Mouse (Mus musculus) MEL (cell line): ENCODE data around the gene Smarca4. TPM values are rescaled to one million over a fixed set of nuclear protein-coding genes. Genes with fewer than 3 reads are reported as not detected.

Experiments
- DNase-seq: peaks from one replicate; pipeline ENCODE4 v3.0.0; 2011; ENCODE audit warnings: low read depth, low spot score
- H3K27ac ChIP-seq: 2 replicates; pipeline ENCODE4 v1.5.1; 2012; ENCODE audit warnings: low read depth, mild to moderate bottlenecking, control low read depth, low read length, moderate library complexity; ENCODE audit not compliant: control insufficient read depth
- H3K27me3 ChIP-seq, 2 experiments: fragments of 150-350 bp in 1 of 2; sonication (generic) in 1 of 2; 2 replicates each; pipeline ENCODE4 v1.6.1; 2012; ENCODE audit warnings: low read length in 2 of 2, mild to moderate bottlenecking in 2 of 2, improper control_type of control experiment in 1 of 2, moderate library complexity in 1 of 2; ENCODE audit not compliant: insufficient read depth in 2 of 2, control insufficient read depth in 1 of 2
- H3K36me3 ChIP-seq, 2 experiments: 2 replicates each; pipeline ENCODE4 v1.6.1; 2012 to 2014; ENCODE audit warnings: low read length in 2 of 2, improper control_type of control experiment in 1 of 2, inconsistent platforms in 1 of 2, mild to moderate bottlenecking in 1 of 2; ENCODE audit not compliant: insufficient read depth in 2 of 2, control insufficient read depth in 1 of 2
- H3K4me1 ChIP-seq, 2 experiments: fragments of 150-350 bp in 1 of 2; sonication (generic) in 1 of 2; 2 replicates each; pipeline ENCODE4 v1.6.1; 2012; ENCODE audit warnings: low read length in 2 of 2, improper control_type of control experiment in 1 of 2, mild to moderate bottlenecking in 1 of 2; ENCODE audit not compliant: insufficient read depth in 2 of 2, control insufficient read depth in 1 of 2
- H3K4me3 ChIP-seq, 2 experiments: fragments of 150-350 bp in 1 of 2; sonication (generic) in 1 of 2; 2 replicates each; pipeline ENCODE4 v1.5.1; 2012; ENCODE audit warnings: low read depth in 2 of 2, low read length in 2 of 2, mild to moderate bottlenecking in 2 of 2, moderate library complexity in 2 of 2, control low read depth in 1 of 2, improper control_type of control experiment in 1 of 2; ENCODE audit not compliant: control insufficient read depth in 1 of 2, insufficient read depth in 1 of 2
- H3K79me2 ChIP-seq: 2 replicates; pipeline ENCODE4 v1.6.1; 2012; ENCODE audit warnings: mild to moderate bottlenecking, low read length, moderate library complexity; ENCODE audit not compliant: control insufficient read depth, poor library complexity, insufficient read depth
- H3K9ac ChIP-seq: 2 replicates; pipeline ENCODE4 v1.6.1; 2012; ENCODE audit warnings: low read depth, mild to moderate bottlenecking, control low read depth, low read length, moderate library complexity; ENCODE audit not compliant: control insufficient read depth, poor library complexity, severe bottlenecking
- H3K9me3 ChIP-seq: fragments of 150-350 bp; sonication (generic); replicated peaks from 2 replicates; pipeline ENCODE4 v1.6.1; 2012; ENCODE audit warnings: mild to moderate bottlenecking, low read length, improper control_type of control experiment, moderate library complexity; ENCODE audit not compliant: insufficient read depth
- BHLHE40 ChIP-seq: IDR thresholded peaks from 2 replicates; pipeline ENCODE4 v1.6.1; 2012; ENCODE audit warnings: low read depth, mild to moderate bottlenecking, inconsistent platforms, low read length, improper control_type of control experiment, borderline replicate concordance
- ELF1 ChIP-seq: IDR thresholded peaks from 2 replicates; pipeline ENCODE4 v1.6.1; 2014; ENCODE audit warnings: low read depth, mild to moderate bottlenecking, inconsistent platforms, low read length, improper control_type of control experiment, moderate library complexity
- EP300 ChIP-seq, 2 experiments: IDR thresholded peaks; 2 replicates each; pipeline ENCODE4 v1.6.1; 2011; ENCODE audit warnings: improper control_type of control experiment in 2 of 2, low read length in 2 of 2, low read depth in 1 of 2, mild to moderate bottlenecking in 1 of 2
- ETS1 ChIP-seq: IDR thresholded peaks from 2 replicates; pipeline ENCODE4 v1.6.1; 2012; ENCODE audit warnings: low read depth, mild to moderate bottlenecking, inconsistent platforms, low read length, improper control_type of control experiment, moderate library complexity
- GATA1 ChIP-seq: IDR thresholded peaks from 2 replicates; pipeline ENCODE4 v1.6.1; 2011; ENCODE audit warnings: low read depth, low read length, improper control_type of control experiment
- HCFC1 ChIP-seq: IDR thresholded peaks from 2 replicates; pipeline ENCODE4 v1.6.1; 2012; ENCODE audit warnings: low read depth, mild to moderate bottlenecking, inconsistent platforms, low read length, improper control_type of control experiment, moderate library complexity
- JUND ChIP-seq: IDR thresholded peaks from 2 replicates; pipeline ENCODE4 v1.6.1; 2011; ENCODE audit warnings: low read depth, mild to moderate bottlenecking, improper control_type of control experiment, low read length
- KAT2A ChIP-seq: conservative IDR thresholded peaks from 2 replicates; pipeline ENCODE4 v1.6.1; 2012; ENCODE audit warnings: low read depth, low read length, improper control_type of control experiment, inconsistent platforms
- MAX ChIP-seq: IDR thresholded peaks from 2 replicates; pipeline ENCODE4 v1.6.1; 2011; ENCODE audit warnings: low read length, improper control_type of control experiment
- MAZ ChIP-seq: IDR thresholded peaks from 2 replicates; pipeline ENCODE4 v1.6.1; 2012; ENCODE audit warnings: low read depth, mild to moderate bottlenecking, inconsistent platforms, low read length, improper control_type of control experiment
- MXI1 ChIP-seq: IDR thresholded peaks from 2 replicates; pipeline ENCODE4 v1.6.1; 2011; ENCODE audit warnings: mild to moderate bottlenecking, low read depth, low read length, improper control_type of control experiment
- POLR2AphosphoS5 ChIP-seq: IDR thresholded peaks from 2 replicates; pipeline ENCODE4 v1.6.1; 2012; ENCODE audit warnings: low read depth, borderline replicate concordance, mild to moderate bottlenecking, inconsistent platforms, low read length, moderate library complexity, mixed read lengths
- RAD21 ChIP-seq: IDR thresholded peaks from 2 replicates; pipeline ENCODE4 v1.6.1; 2011; ENCODE audit warnings: mild to moderate bottlenecking, low read depth, low read length, improper control_type of control experiment
- RCOR1 ChIP-seq: IDR thresholded peaks from 2 replicates; pipeline ENCODE4 v1.6.1; 2012; ENCODE audit warnings: low read depth, mild to moderate bottlenecking, inconsistent platforms, low read length, improper control_type of control experiment
- SIN3A ChIP-seq: IDR thresholded peaks from 2 replicates; pipeline ENCODE4 v1.6.1; 2012; ENCODE audit warnings: low read length, improper control_type of control experiment, inconsistent platforms
- SMC3 ChIP-seq: IDR thresholded peaks from 2 replicates; pipeline ENCODE4 v1.6.1; 2011; ENCODE audit warnings: low read depth, low read length, improper control_type of control experiment
- TAL1 ChIP-seq: IDR thresholded peaks from 2 replicates; pipeline ENCODE4 v1.6.1; 2012; ENCODE audit warnings: mild to moderate bottlenecking, inconsistent platforms, low read length, moderate library complexity, mixed read lengths
- TBP ChIP-seq: IDR thresholded peaks from 2 replicates; pipeline ENCODE4 v1.8.0; 2011; ENCODE audit warnings: low read depth, low read length, improper control_type of control experiment
- TCF12 ChIP-seq: IDR thresholded peaks from 2 replicates; pipeline ENCODE4 v1.6.1; 2014; ENCODE audit warnings: low read depth, mild to moderate bottlenecking, inconsistent platforms, low read length, improper control_type of control experiment, moderate library complexity
- UBTF ChIP-seq: IDR thresholded peaks from 2 replicates; pipeline ENCODE4 v1.6.1; 2012; ENCODE audit warnings: low read depth, mild to moderate bottlenecking, inconsistent platforms, low read length, improper control_type of control experiment, moderate library complexity, borderline replicate concordance; ENCODE audit not compliant: insufficient read depth
- USF1 ChIP-seq: IDR thresholded peaks from 2 replicates; pipeline ENCODE4 v1.6.1; 2014; ENCODE audit warnings: low read depth, mild to moderate bottlenecking, inconsistent platforms, low read length, improper control_type of control experiment, moderate library complexity
- USF2 ChIP-seq, 2 experiments: IDR thresholded peaks; 2 replicates each; pipeline ENCODE4 v1.6.1; 2011 to 2012; ENCODE audit warnings: improper control_type of control experiment in 2 of 2, low read length in 2 of 2, borderline replicate concordance in 1 of 2, inconsistent platforms in 1 of 2, low read depth in 1 of 2, mild to moderate bottlenecking in 1 of 2; ENCODE audit not compliant: insufficient read depth in 1 of 2
- polyA plus RNA-seq, 2 experiments: library from polyadenylated mRNA; stranded (reverse) in 1 of 2; unstranded in 1 of 2; fragments of >175 nt in 1 of 2; fragments of >200 nt in 1 of 2; gene quantifications; 2 replicates each; pipeline versions ENCODE4 v1.2.1 to v1.2.4; 2012; ENCODE audit warnings: low replicate concordance in 2 of 2, low read depth in 1 of 2; ENCODE audit not compliant: insufficient read length in 2 of 2, insufficient read depth in 1 of 2, missing spikeins in 1 of 2
- total RNA-seq: library from RNA; depleted of rRNA; stranded (reverse); fragments of 300-350 nt; gene quantifications from 2 replicates; pipeline ENCODE4 v1.2.3, GENCODE M21; 2012

The Smarca4 gene
- total and polyA plus RNA-seq, 3 experiments = 71.4 to 381 (median 249) TPM

DNA sequence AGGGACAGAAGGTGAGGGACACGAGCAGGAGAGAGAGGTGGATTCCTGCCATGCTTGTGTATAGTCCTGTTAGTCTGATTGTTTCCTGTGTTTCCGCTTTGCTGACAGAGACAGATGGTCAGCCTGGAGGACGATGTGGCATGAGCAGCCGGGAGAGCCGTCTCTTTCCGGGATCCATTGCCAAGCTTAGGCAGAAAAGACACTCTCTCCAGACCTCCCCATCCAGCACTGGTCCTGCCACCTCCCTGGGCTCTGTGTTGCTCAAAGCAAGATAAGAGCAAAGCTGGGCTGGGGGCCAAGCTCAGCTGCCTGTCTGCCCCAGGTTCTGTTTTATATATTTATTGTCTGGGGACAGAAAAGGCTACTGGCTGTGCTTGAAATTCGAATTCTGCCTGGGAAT lies 132.1 kb downstream of the Smarca4 start:
- Histone ChIP-seq H3K4me1 (peaks cover 10 to 14% of the 10 kb centered on the region in 2 experiments), H3K27me3 (no peaks in the 10 kb centered on the region), H3K9me3 (no peaks in the 10 kb centered on the region), H3K36me3 (peaks cover 8 to 42% of the 10 kb centered on the region in 2 experiments), H3K9ac (no peak overlapping the region), H3K27ac (0 out of 2 replicates have a peak overlapping the region, but pooled peaks have one; percentile 0), H3K79me2 (no peaks in the 10 kb centered on the region), H3K4me3 (no peak overlapping the region)
- peak; percentile 99 for DNase-seq
- no peak for TF ChIP-seq POLR2AphosphoS5
- TF ChIP-seq SIN3A = peak; percentile 93
- peak; percentile 92 for TF ChIP-seq ETS1
- TF ChIP-seq TAL1 = peak; percentile 63
- TF ChIP-seq RCOR1 = peak; percentile 89
- no peak for TF ChIP-seq KAT2A
- TF ChIP-seq SMC3 = peak; percentile 44
- TF ChIP-seq GATA1 = peak; percentile 97
- no peak for TF ChIP-seq JUND
- 0 out of 2 replicates have a peak, but pooled peaks have one; percentile 62 for TF ChIP-seq UBTF
- TF ChIP-seq TBP = peak; percentile 79
- TF ChIP-seq HCFC1 = 0 out of 2 replicates have a peak, but pooled peaks have one; percentile 31
- no peak; the same call in 1 of the 2 replicates for TF ChIP-seq BHLHE40
- no peak for TF ChIP-seq RAD21
- TF ChIP-seq ELF1 = peak; percentile 55
- TF ChIP-seq MAZ = peak; percentile 74
- TF ChIP-seq EP300 (IDR thresholded peaks at IDR 0.05; ENCODE audit: low read depth in 1 of 2, low read length in 2 of 2) = peak; percentile 72 to 85
- TF ChIP-seq USF1 = 0 out of 2 replicates have a peak, but pooled peaks have one; percentile 6
- TF ChIP-seq MXI1 = peak; percentile 77
- no peak for TF ChIP-seq USF2 (IDR thresholded peaks at IDR 0.05; ENCODE audit: borderline replicate concordance in 1 of 2, insufficient read depth in 1 of 2, low read depth in 1 of 2, low read length in 2 of 2)
- peak; percentile 77 for TF ChIP-seq TCF12
- no peak for TF ChIP-seq MAX
